Mouse (Mus musculus): ENCODE results near the gene Nudt3.

Gene Nudt3

DNA sequence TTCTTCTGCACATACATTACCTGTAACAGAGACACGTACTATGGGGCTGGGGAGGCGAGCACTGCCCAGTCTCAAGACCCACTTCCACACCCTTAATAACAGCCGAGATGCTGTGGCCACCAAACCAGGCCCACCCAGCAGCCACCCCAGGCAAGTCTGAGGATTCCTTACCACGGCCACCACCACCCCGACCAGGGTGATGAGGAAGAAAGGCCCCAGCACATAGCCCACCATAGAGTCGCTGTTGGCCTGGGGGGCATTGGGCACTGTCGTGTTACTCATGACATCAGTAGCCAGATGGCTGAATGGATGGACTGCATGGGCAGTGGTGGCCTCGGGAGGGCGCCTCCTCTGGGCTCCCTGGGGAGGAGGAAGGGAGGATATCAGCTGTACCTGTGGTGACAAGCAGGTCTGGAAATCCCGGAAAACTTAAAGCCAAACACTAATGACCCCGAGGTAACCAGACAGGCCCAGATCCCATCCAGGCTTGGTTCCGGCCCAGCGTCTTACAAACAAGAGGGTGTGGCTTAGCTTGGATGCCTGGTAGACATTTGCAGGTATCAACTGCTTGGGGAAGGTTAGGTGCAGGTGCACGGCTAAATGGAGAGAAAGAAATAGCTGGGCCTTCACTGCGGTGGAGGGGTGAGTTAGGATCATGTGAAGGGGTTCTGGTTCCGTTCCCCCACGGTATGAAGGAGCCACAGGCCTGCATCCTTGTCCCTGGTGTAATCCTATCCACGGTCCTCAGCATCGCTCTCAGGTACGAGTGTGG lies 58.7 kb downstream of the Nudt3 start:
- DNase-seq: peak; percentile 32

DNA sequence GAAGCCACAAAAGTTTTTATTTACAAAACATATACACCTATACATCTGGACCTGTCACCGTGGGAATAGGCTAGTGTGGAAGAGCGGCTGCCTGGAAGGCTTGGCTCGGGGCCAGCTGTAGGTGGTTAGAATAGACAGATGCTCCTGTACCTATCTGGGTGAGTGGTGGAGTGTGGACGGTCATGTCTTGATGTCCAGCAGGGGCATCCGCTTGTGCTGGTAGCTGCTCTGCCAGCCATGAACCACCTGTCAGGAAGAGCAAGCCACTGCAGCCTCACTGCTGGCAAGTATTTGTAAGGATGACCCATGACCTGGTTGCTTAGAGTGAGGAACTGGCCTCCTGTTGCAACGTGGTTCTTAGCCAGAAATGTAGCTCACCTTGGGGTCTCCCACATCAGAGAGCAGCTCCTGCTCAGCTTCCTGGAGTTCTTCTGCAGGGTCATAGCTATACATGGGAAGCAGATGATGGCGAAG lies 59.5 kb downstream of the Nudt3 start:
- DNase-seq: no peak

DNA sequence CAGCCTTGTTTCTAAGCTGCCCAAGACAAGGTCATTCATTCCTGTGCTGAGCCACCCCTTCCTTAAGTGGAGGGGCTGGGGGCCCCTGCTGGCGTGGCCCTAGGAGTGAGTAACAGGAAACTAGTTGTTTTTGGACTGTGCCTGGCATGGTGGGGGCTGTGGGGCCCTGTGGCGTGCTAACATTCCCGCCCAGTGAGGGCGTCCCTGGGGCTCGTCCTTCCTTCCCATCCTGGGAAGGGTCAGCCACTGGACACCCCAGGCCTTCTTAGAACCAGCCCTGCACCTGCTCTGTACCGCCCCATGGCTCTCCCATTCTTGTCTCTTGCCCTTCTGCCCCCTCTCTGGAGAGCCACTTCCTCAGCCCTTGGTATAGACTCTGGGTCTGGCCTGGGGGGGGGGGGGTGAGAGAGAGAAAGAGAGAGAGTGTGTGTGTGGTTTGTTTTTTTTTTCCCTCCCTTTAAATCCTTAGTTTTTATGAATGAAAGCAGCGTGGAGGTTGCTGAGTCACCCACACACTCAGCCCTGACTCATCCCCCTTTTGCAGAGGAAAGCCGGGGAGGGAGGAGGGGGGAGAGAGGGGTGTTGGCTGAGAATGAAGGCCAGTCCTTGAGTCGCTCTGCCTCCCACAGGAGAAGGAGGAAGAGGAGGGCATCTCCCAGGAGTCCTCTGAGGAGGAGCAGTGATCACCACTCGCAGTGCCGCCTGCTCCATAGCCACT lies 61.3 kb downstream of the Nudt3 start:
- DNase-seq: no peak

DNA sequence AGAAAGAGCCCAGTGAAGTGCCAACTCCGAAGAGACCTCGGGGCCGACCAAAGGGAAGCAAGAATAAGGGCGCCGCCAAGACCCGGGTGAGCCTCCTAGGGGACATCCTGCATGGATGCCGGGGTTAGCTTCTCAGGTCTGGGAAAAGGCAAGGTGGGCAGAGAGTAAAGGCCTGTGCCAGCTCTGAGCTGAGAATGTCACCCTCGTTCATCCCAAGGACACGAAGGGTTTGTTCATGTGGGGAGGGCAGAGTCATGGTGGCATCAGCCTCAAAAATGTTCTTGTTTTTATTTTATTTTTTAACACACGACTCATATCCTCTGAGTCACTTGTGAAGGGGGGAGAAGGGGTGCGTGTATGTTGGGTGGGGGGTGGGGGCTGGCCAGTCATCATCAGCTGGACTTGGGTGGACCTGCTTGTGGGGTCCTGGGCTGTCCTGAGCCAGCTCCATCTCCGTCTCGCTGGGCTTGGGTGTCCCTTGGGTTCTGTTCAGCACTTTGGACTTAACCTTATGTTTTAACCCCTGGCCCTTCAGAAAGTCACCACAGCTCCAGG lies 62.3 kb downstream of the Nudt3 start:
- no peak for DNase-seq

DNA sequence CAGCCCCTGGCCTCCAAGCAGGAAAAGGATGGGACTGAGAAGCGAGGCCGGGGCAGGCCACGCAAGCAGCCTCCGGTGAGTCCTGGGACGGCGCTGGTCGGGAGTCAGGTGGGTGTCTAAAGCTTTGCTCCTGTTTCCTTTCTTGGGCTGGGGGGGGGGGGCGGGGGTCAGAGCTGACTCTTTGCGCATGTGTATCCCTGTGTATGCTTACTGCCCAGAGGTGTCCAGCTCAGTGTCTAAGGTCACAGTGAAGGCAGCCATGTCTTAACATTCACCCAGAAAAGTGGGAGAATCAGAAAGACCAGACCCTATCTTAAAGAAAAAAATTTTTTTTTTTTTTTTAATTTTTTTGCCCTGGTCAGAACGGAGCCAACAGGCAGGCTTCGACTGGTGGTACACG lies 63.7 kb downstream of the Nudt3 start:
- DNase-seq: no peak

GRCm38 (mm10) chr17:27558845-27559244 lies 64.5 kb downstream of the Nudt3 start:
- no peak for DNase-seq

DNA sequence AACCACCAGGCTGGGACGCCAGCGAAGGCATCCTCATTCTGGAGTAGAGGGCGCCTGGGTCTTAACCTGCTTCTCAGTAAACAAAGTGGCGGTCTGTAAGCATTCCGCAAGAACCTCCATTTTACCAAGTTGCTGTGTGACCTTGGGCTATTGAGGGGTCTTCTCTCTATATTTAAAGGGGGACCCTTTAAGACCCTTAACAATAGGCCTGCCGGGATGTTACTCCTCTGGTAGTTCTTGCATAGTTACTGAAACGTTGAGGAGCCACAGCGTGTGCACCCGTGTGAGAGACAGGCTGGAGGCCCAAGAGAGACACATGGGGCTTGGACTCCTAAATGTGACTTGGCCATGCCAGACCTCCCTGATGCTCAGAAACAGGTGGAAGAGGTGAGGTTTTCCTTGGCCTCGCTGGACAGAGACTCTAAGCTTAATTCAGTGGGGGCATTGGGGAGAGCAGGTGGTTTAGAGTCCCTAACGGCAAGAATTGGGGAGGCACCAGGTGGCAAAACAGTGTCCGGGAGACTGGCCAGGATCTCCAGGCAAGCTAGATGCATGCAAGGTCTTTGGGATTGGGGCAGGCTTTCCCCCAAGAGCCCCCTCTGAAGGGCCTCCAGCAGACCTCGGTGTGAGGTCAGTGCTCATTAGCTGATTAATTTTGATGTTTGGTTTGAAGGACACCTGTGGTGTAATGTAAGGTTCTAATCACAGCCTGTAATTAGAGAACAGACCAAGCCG lies 65.2 kb downstream of the Nudt3 start:
- DNase-seq: no peak

DNA sequence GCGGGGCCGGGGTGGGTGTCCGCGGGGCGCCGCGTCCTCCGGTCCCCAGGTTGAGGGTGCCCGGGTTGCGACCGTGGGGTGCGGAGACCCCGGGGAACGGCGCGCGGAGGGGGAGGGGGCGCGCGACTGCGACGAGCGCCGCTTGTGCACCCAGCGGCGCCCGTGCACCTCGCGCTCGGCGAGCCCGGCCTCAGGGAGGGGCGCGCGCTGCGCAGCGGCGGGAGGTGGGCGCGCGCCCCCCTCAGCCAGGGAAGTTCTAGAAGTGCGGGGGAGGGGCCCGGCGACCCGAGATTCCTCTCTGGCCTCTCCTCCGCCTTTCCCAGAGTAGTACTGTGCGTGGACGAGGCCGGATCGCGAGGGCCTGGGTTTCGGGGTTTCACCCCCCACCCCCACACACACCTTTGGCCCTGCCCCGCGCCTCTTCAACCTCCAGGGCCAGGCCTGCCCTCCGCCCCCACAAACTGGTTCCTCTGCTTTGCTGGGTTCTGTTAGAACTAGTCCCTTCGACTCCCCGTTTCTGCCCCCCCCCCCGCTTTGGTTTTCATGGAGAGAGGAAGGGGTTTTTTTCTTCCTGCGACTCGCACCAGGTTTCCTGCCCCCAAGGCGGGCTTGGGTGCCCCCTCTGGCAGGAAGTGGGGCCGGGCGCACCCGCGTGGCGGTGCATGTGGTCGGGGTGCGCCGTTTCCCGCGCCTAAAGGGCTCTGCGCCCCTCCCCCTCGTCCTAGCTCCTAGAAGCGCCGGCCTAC lies 65.9 kb downstream of the Nudt3 start:
- peak; percentile 32 for DNase-seq

DNA sequence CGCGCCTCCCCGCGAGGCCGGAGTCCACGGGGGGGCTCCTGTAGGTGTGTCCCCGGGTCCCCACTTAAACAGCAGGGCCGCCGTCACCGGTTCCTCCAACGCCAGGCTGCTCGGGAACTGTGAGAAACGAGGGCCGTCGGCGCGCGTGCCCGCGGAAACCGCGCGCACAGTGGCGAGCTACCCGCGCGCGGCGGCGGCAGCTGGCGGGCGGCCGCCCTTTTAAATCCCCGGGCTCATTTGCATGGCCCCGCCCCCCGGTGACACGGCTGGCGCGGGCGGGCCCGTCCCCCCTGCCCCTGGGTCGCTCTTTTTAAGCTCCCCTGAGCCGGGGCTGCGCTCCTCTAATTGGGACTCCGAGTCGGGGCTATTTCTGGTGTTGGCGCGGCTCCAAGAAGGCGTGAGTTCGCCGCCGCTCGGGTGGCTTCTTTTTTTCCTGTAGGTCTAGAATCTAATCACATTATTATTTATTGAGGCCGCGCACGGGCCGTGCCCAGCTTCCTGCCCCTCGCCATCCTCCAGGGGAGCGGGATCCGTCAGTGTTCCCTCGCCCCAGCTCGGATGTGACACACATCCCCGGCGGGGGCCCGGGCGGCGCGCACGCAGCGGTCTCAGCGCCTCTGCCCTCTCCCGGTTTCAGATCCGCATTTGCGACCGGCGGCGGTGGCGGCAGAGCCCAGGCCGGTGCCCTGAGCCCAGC lies 66.8 kb downstream of the Nudt3 start, which contains the start of gene Hmga1:
Gene Hmga1, plus strand, starts transcription at position 183 of the 697 bp plus-strand sequence.
- DNase-seq: peak; percentile 88

- DNase-seq: peak; percentile 66
Measured at GRCm38 (mm10) chr17:27555512-27556172, 67.7 kb downstream of the Nudt3 start.

- DNase-seq: peak; percentile 28
Measured at GRCm38 (mm10) chr17:27555075-27555511, 68.2 kb downstream of the Nudt3 start.

GRCm38 (mm10) chr17:27554062-27554960 lies 69.0 kb downstream of the Nudt3 start:
- peak; percentile 14 for DNase-seq

DNA sequence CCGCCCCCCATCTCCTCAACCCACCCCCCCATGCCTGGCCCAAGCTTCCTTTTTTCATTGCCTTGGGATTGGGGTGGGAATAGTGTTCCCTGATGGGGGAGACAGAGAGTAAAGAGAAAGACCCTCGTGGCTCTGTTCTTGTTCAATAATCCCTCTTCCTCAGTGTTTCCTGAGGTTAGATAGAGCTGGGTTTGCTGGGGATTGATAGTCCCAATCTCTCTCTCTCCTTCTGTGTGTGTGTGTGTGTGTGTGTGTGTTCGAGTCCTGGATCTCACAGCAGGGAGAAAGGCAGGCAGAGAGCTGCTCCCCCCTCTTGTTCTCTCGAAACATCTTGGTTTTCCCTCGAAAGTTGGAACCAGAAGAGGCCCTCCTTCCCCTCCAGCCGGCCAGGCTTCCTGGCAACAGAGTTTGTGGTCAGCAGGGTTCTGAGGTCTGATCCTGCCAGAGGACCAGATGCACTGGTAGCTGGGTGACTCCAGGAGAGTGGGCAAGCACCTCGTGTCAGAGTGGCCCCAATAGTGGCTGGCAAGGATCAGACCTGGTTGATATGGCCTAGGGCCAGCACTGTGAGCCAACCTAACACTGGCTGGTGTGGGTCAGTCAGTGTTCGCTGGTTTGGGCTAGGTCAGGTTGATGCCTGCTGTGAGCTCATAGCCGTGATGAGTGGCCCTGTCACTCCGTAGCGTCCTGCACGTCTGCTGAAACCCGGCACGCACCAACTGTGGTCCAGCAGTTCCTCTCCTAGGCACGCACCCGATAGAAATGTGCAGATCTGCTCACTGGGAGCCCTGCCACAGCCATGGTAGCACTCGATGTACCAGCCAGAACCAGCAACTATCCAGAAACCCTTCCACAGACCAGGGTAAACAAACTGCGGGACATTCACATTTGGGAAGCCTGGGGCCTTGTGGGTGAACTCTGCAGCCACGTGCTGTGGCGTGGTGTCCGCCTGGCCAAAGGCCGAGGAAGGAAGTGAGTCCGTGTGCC lies 70.8 kb downstream of the Nudt3 start:
- peak; percentile 15 for DNase-seq

- DNase-seq: no peak
Measured at GRCm38 (mm10) chr17:27551393-27551940, 71.8 kb downstream of the Nudt3 start.

DNA sequence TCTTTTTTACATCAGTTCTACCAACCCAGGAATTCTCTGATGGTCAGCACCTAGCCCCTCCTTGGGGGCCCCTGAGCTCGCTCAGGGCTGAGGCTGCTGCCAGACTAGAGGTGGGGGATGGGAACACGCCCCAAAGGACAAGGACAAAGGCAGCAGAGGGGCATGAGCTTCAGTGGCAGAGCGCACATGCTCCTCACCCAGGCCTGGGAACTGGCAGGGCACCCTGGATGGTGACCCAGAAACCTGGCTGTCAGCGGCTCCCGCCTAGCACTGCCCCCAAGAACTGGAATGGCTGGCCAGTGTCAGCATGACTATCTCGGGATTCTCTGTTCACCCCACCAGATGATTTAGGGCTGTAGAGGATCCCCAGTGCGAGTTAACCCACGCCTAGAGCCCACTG lies 74.1 kb downstream of the Nudt3 start:
- no peak for DNase-seq

DNA sequence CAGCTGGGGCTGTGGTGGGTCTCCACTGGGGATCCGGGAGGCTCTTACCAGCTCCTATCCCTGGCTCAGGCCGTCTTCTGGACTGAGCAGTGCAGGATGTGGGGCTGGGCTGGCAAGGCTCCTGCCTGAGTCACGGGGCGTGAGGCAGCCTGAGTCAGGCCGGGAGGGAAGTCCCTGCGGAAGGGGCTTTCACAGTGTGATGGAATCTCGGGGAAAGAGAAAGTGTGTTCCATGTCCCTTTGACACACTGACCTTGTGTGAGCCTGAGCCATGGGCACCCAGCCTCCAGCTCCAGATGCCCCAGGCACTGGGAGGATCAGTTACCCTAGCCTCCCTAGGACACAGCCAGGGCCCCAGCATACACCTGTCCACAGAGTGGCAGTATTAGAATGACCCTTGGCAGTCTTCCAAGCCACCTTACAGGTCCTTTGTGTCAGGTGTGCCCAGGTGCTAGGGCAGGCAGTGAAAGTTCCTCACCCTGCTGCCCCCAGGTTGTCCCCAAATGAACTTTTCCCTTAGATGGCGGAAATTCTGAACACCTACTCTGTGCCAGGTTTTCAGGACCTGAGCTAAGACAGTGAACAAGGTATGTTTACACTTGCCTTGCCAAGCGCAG lies 75.9 kb downstream of the Nudt3 start:
- DNase-seq: peak; percentile 20

GRCm38 (mm10) chr17:27546574-27547085 lies 76.7 kb downstream of the Nudt3 start:
- no peak for DNase-seq

DNA sequence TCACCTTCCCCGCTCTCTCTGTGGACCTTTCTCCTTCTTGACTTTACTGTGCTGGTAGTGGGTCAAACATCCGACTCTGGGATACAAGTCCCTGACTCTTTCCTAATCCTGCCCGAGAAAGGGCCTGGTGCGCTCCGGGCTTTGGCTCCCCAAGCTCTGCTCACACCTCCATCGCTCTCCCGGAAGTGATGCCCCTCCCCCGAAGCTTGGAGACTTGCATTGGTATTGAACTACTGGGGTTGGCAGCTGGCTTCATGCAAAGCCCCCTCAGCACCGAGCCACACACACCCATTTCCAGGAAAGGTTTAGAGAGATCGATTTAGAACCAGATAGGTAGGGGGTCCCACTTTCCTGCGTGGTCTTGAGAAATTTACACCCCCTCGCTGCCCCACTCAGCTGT lies 77.3 kb downstream of the Nudt3 start:
- DNase-seq: no peak

All from kidney, adult 18-20 months (tissue).